Mouse (Mus musculus) heart, embryonic 11.5 days (tissue): ENCODE measurements around the gene Malrd1. TPM values are rescaled to one million over a fixed set of nuclear protein-coding genes. Genes with fewer than 3 reads are reported as not detected.

Experiments used
- ATAC-seq: fragments of 200-750 bp; cut with Nextera tagmentation; replicated peaks from 2 replicates; pipeline ENCODE4 v1.8.0; 2017; ENCODE audit warnings: moderate library complexity; ENCODE audit not compliant: insufficient number of reproducible peaks, low FRiP score, low TSS enrichment
- H3K27ac ChIP-seq: fragments of 300-500 bp; sonication (generic); 2 replicates; pipeline ENCODE4 v1.5.1; 2014; ENCODE audit warnings: mild to moderate bottlenecking, low read depth, low read length
- H3K27me3 ChIP-seq: fragments of 300-500 bp; sonication (generic); 2 replicates; pipeline ENCODE4 v1.6.1; 2014; ENCODE audit warnings: mild to moderate bottlenecking, low read length, mixed read lengths; ENCODE audit not compliant: control insufficient read depth, insufficient read depth
- H3K36me3 ChIP-seq: fragments of 300-500 bp; sonication (generic); 2 replicates; pipeline ENCODE4 v1.6.1; 2014; ENCODE audit warnings: mild to moderate bottlenecking, low read length, moderate library complexity, mixed read lengths; ENCODE audit not compliant: control insufficient read depth, insufficient read depth
- H3K4me1 ChIP-seq: fragments of 300-500 bp; sonication (generic); 2 replicates; pipeline ENCODE4 v1.6.1; 2014; ENCODE audit warnings: low read length; ENCODE audit not compliant: control insufficient read depth, insufficient read depth
- H3K4me2 ChIP-seq: fragments of 300-500 bp; sonication (generic); 2 replicates; pipeline ENCODE4 v1.6.1; 2014; ENCODE audit warnings: mild to moderate bottlenecking, moderate library complexity
- H3K4me3 ChIP-seq: fragments of 300-500 bp; sonication (generic); 2 replicates; pipeline ENCODE4 v1.5.1; 2014; ENCODE audit warnings: low read depth, low read length
- H3K9ac ChIP-seq: fragments of 300-500 bp; sonication (generic); 2 replicates; pipeline ENCODE4 v1.6.1; 2014; ENCODE audit warnings: mild to moderate bottlenecking, low read depth, low read length, moderate library complexity
- H3K9me3 ChIP-seq: fragments of 300-500 bp; sonication (generic); replicated peaks from 2 replicates; pipeline ENCODE4 v1.6.1; 2016; ENCODE audit warnings: low read length; ENCODE audit not compliant: control insufficient read depth
- WGBS: fragments of 180-500 bp; shearing (Covaris S2); extraction: QIAGEN DNeasy Blood & Tissue Kit; methylation state at CpG from one replicate; pipeline ENCODE4 v1.1.7; 2014; ENCODE audit not compliant: insufficient replicate concordance; 5-methylcytosine and 5-hydroxymethylcytosine counted together
- polyA plus RNA-seq: library from polyadenylated mRNA; unstranded; fragments of >200 nt; fragmentation: Nextera tagmentation; extraction: Ambion mirVana; gene quantifications from 2 replicates; pipeline ENCODE4 v1.2.1, GENCODE M21; 2014

The Malrd1 gene
- polyA plus RNA-seq, 1 experiment from 2014 or later = not detected

- no peak overlapping the region for H3K4me2 ChIP-seq
- no peak overlapping the region for H3K4me3 ChIP-seq
- H3K9ac ChIP-seq = no peak overlapping the region
- no peaks in the 10 kb centered on the region for H3K36me3 ChIP-seq
- no peak for ATAC-seq
- H3K27me3 ChIP-seq = no peaks in the 10 kb centered on the region
- no peak overlapping the region for H3K27ac ChIP-seq
- no peaks in the 10 kb centered on the region for H3K9me3 ChIP-seq
- no peaks in the 10 kb centered on the region for H3K4me1 ChIP-seq
Measured at GRCm38 (mm10) chr2:16212752-16213151, 686.5 kb downstream of the Malrd1 start.

- Histone ChIP-seq H3K4me2 (no peak overlapping the region), H3K4me1 (no peaks in the 10 kb centered on the region), H3K9ac (no peak overlapping the region), H3K9me3 (no peaks in the 10 kb centered on the region), H3K4me3 (no peak overlapping the region), H3K36me3 (no peaks in the 10 kb centered on the region), H3K27me3 (no peaks in the 10 kb centered on the region), H3K27ac (no peak overlapping the region)
- 78% methylated on average over 3 of the region's 3 CpGs for WGBS
- no peak for ATAC-seq
Measured at GRCm38 (mm10) chr2:16214111-16214510, 687.8 kb downstream of the Malrd1 start.

GRCm38 (mm10) chr2:16228187-16228832 lies 702.0 kb downstream of the Malrd1 start:
- no peak overlapping the region for H3K4me3 ChIP-seq
- H3K9me3 ChIP-seq = no peaks in the 10 kb centered on the region
- H3K4me2 ChIP-seq = no peak overlapping the region
- no peaks in the 10 kb centered on the region for H3K4me1 ChIP-seq
- no peak overlapping the region for H3K9ac ChIP-seq
- ATAC-seq = no peak
- H3K36me3 ChIP-seq = no peaks in the 10 kb centered on the region
- 76% methylated on average over 1 of the region's 1 CpGs for WGBS
- no peak overlapping the region for H3K27ac ChIP-seq
- no peaks in the 10 kb centered on the region for H3K27me3 ChIP-seq

- Histone ChIP-seq H3K27me3 (no peaks in the 10 kb centered on the region), H3K4me1 (no peaks in the 10 kb centered on the region), H3K4me2 (no peak overlapping the region), H3K27ac (no peak overlapping the region), H3K9me3 (no peaks in the 10 kb centered on the region), H3K4me3 (no peak overlapping the region), H3K9ac (no peak overlapping the region), H3K36me3 (no peaks in the 10 kb centered on the region)
- ATAC-seq = no peak
- WGBS = 76% methylated on average over 1 of the region's 1 CpGs
Measured at GRCm38 (mm10) chr2:16240861-16241260, 714.6 kb downstream of the Malrd1 start.

GRCm38 (mm10) chr2:16243097-16243496 lies 716.8 kb downstream of the Malrd1 start:
- 77% methylated on average over 2 of the region's 2 CpGs for WGBS

GRCm38 (mm10) chr2:16248861-16249260 lies 722.6 kb downstream of the Malrd1 start:
- WGBS = 54% methylated on average over 3 of the region's 3 CpGs
- H3K4me3 ChIP-seq = no peak overlapping the region
- no peak overlapping the region for H3K4me2 ChIP-seq
- ATAC-seq = no peak
- H3K27ac ChIP-seq = no peak overlapping the region
- no peaks in the 10 kb centered on the region for H3K9me3 ChIP-seq
- no peak overlapping the region for H3K9ac ChIP-seq
- no peaks in the 10 kb centered on the region for H3K36me3 ChIP-seq
- no peaks in the 10 kb centered on the region for H3K27me3 ChIP-seq
- H3K4me1 ChIP-seq = no peaks in the 10 kb centered on the region

More at GRCm38 (mm10) chr2:16243097-16243496, 716.8 kb downstream of the Malrd1 start:
- H3K4me3 ChIP-seq = no peak overlapping the region
- no peaks in the 10 kb centered on the region for H3K4me1 ChIP-seq
- no peaks in the 10 kb centered on the region for H3K36me3 ChIP-seq
- no peak overlapping the region for H3K9ac ChIP-seq
- no peaks in the 10 kb centered on the region for H3K9me3 ChIP-seq
- H3K27ac ChIP-seq = no peak overlapping the region
- no peaks in the 10 kb centered on the region for H3K27me3 ChIP-seq
- no peak for ATAC-seq
- H3K4me2 ChIP-seq = no peak overlapping the region

- Histone ChIP-seq H3K4me2 (no peak overlapping the region), H3K9me3 (no peaks in the 10 kb centered on the region), H3K36me3 (no peaks in the 10 kb centered on the region), H3K9ac (no peak overlapping the region), H3K27ac (no peak overlapping the region), H3K27me3 (no peaks in the 10 kb centered on the region), H3K4me3 (no peak overlapping the region), H3K4me1 (no peaks in the 10 kb centered on the region)
- no peak for ATAC-seq
- WGBS = 63% methylated on average over 1 of the region's 1 CpGs
Measured at GRCm38 (mm10) chr2:16252274-16252673, 726.0 kb downstream of the Malrd1 start.
